Mouse (Mus musculus) small intestine, adult 2 months (tissue): ENCODE results near the gene Mrps23. TPM values are rescaled to one million over a fixed set of nuclear protein-coding genes. Genes with fewer than 3 reads are reported as not detected.
"Not testable (repeated sequence)": the region's sequence is repeated elsewhere in the genome, so short reads cannot be mapped to it uniquely, and the experiment has no call there.

Source experiments
- H3K27ac ChIP-seq: fragments of 200-500 bp; 2 replicates; pipeline ENCODE4 v1.5.1; 2012; ENCODE audit warnings: low read depth, low read length, control low read depth, inconsistent platforms; ENCODE audit not compliant: insufficient read depth
- H3K27me3 ChIP-seq: fragments of 200-500 bp; 2 replicates; pipeline ENCODE4 v1.6.1; 2012; ENCODE audit warnings: mild to moderate bottlenecking, moderate library complexity, low read length, inconsistent platforms; ENCODE audit not compliant: control insufficient read depth, insufficient read depth
- H3K36me3 ChIP-seq: fragments of 200-500 bp; 2 replicates; pipeline ENCODE4 v1.6.1; 2012; ENCODE audit warnings: mild to moderate bottlenecking, low read length, control low read depth, inconsistent platforms; ENCODE audit not compliant: control insufficient read depth, insufficient read depth
- H3K4me1 ChIP-seq: fragments of 200-500 bp; 2 replicates; pipeline ENCODE4 v1.6.1; 2012; ENCODE audit warnings: low read length, inconsistent platforms, mixed read lengths; ENCODE audit not compliant: control insufficient read depth, insufficient read depth, insufficient read length
- H3K4me3 ChIP-seq: fragments of 200-500 bp; 2 replicates; pipeline ENCODE4 v1.5.1; 2012; ENCODE audit warnings: low read depth, mild to moderate bottlenecking, control low read depth, inconsistent platforms, low read length, moderate library complexity
- CTCF ChIP-seq: fragments of 200-500 bp; IDR thresholded peaks from 2 replicates; pipeline ENCODE4 v1.5.1; 2012; ENCODE audit warnings: low read depth, mild to moderate bottlenecking, control low read depth, inconsistent platforms, low read length, moderate library complexity, mixed read lengths; ENCODE audit not compliant: insufficient replicate concordance, insufficient read length; ENCODE audit errors: extremely low read depth
- POLR2A ChIP-seq: fragments of 200-500 bp; IDR thresholded peaks from 2 replicates; pipeline ENCODE4 v1.6.1; 2012; ENCODE audit warnings: low read depth, mild to moderate bottlenecking, control low read depth, inconsistent platforms, low read length, moderate library complexity
- WGBS: fragments of 180-500 bp; shearing (Covaris S2); methylation state at CpG from one replicate; pipeline ENCODE4 v1.1.7; 2018; 5-methylcytosine and 5-hydroxymethylcytosine counted together
- polyA plus RNA-seq: library from polyadenylated mRNA; depleted of rRNA; stranded (reverse); fragments of >200 nt; gene quantifications from 2 replicates; pipeline ENCODE4 v1.2.3, GENCODE M21; 2012

Gene Mrps23
- polyA plus RNA-seq, 1 experiment = 17.5 TPM

DNA sequence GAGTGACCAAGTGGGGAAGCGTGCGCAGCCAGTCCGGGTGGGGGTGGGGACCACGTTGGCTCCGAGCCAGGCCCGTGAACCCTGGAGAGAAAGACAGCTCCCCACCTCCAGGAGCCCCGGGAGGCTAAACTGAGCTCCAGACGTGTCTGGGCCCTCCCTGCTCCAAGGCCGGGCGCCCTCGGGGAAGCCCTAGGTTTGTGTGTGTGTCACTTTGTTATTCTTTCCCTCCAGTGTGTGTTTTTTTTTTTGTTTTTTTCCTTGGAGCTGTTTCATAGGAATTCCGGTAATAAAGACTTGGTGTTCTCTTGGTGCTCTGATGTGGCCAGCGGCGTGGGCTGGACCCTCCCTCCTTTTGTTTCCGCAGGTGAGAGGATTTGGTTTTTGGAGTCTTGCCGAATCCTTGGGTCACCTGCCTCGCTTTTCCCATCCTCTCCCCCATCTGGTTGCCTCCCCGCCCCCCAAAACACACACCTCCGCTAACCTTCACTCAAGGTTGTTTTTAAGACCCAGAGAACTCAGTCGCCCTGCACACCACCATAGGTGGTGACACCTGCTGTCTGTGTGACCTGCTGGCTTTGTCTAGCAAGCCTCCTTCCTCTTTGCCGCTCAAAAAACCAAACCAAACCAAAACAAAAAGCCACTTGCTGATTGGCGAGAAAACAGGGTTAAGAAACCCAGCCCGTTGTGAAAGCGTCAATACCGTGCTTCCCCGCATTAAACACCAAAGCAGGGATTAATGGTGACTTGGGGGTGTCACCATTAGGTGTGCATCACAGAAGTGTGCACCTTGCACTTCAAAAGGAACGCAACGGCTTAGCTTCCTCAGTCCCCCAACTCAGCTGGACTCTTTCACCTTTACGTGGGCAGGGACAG, 10.1 kb upstream of the Mrps23 start:
- TF ChIP-seq POLR2A (no peak), CTCF (0 out of 2 replicates have a peak, but pooled peaks have one; percentile 13)
- Histone ChIP-seq H3K36me3 (no peaks in the 10 kb centered on the region), H3K4me3 (peak overlapping the region; percentile 45), H3K4me1 (peaks cover 6% of the 10 kb centered on the region), H3K27me3 (peaks cover 15% of the 10 kb centered on the region), H3K27ac (no peak overlapping the region)
- 17% methylated on average over 29 of the region's 29 CpGs for WGBS

DNA sequence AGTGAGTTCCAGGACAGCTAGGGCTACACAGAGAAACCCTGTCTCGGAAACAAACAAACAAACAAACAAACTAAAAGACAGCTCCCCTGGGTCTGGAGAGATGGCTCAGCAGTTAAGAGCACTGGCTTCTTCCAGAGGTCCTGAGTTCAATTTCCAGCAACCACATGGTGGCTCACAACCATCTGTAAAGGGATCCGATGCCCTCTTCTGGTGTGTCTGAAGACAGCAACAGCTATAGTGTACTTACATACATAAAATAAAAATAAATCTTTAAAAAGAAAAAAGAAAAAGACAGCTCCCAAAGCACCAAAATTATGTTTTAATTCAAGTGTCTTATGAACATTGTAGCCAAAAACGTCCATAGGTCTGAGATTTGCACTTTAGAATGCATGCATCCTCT, 8.5 kb upstream of the Mrps23 start:
- not testable (repeated sequence) for H3K27ac ChIP-seq, H3K4me1 ChIP-seq, H3K4me3 ChIP-seq, H3K36me3 ChIP-seq
- H3K27me3 ChIP-seq = peaks cover 15% of the 10 kb centered on the region
- 87% methylated on average over 3 of the region's 3 CpGs for WGBS

DNA sequence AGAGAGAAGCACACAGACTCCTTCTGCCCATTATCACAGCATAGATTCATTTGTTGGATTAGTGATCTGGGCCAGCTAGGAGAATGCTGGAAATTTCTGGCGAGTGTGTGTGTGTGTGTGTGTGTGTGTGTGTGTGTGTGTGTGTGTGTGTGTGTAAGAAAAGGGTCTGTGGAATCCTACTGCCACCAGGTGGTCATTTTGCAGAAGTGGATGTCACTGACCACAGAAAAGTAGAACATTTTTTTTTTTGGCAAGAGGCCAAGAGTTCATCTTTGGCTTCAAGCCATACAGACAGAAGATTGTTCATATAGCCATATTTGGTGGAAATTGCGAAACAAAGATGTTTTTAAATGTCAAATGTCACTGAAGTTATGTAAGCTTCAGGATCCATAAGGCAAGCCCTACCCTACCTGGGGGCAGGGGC, 7.0 kb upstream of the Mrps23 start:
- Histone ChIP-seq H3K27me3 (peaks cover 15% of the 10 kb centered on the region), H3K27ac (no peak overlapping the region), H3K4me3 (no peak overlapping the region), H3K4me1 (peaks cover 6% of the 10 kb centered on the region), H3K36me3 (no peaks in the 10 kb centered on the region)
- TF ChIP-seq POLR2A (no peak), CTCF (no peak)
- WGBS = 1% methylated on average over 2 of the region's 2 CpGs

DNA sequence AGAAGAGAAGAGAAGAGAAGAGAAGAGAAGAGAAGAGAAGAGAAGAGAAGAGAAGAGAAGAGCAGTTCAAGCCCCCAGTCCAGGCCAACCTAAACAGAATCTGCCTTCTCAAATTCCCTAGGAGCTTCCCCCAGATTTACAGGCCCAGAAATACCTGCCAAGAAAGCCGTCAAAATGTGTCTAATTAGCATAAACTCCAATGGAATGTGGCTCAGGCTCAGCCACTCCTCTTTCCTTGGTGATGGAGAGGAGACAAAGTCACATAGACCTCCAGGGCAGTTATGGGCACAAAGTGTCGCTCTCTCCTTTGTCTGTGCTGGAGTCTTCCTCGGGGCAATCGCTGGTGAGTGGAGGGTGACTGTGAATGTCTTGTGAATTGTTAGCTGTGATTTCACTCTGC, 6.0 kb upstream of the Mrps23 start:
- no peak overlapping the region for H3K4me3 ChIP-seq
- H3K36me3 ChIP-seq = no peaks in the 10 kb centered on the region
- H3K27ac ChIP-seq = no peak overlapping the region
- H3K4me1 ChIP-seq = peaks cover 6% of the 10 kb centered on the region
- peaks cover 8% of the 10 kb centered on the region for H3K27me3 ChIP-seq
- TF ChIP-seq POLR2A = no peak
- no peak for TF ChIP-seq CTCF
- WGBS = 58% methylated on average over 4 of the region's 4 CpGs

DNA sequence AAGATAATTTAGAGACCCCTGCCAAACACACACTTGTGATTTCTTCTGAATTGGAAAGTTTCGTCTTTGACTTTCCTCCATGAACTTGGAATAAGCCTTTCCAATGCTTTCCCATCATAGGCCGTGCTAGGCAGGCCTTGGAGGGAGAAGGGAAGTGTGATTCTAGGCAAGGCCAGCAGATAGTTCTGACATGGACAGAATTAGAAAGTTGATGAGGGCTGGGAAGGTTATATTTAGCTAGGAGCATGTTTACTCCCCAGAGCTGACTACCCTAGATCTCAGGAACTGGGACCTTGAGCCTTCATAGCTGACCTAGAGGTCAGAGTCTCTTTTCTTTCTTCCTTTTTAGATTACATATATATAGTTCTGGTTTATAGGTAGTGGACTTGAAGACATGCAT, 3.0 kb upstream of the Mrps23 start:
- Histone ChIP-seq H3K27ac (no peak overlapping the region), H3K4me3 (no peak overlapping the region), H3K36me3 (no peaks in the 10 kb centered on the region), H3K27me3 (no peaks in the 10 kb centered on the region), H3K4me1 (no peaks in the 10 kb centered on the region; the same call in 1 of the 2 replicates)
- 67% methylated on average over 2 of the region's 2 CpGs for WGBS
- no peak for TF ChIP-seq POLR2A
- TF ChIP-seq CTCF = no peak

DNA sequence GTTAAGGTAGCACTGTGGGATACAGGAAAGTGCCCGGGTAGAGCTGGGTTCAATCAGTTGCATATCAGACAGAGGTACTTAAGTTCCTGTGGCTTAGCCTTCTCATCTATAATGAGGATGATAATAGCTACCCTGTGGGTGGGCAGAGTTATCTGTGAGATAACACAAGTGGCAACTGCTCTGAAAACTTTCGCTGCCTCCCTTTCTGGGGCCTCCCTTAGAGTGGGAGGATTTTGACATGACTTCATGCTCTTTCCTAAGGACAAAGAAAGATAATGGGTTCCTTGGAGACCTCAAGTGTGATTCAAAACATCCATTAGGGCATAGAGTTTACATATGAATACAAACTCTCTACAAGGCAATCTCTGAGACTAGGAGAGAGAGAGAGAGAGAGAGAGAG, 2.1 kb upstream of the Mrps23 start:
- Histone ChIP-seq H3K4me3 (no peak overlapping the region), H3K36me3 (peaks cover under 1% of the 10 kb centered on the region; the same call in 1 of the 2 replicates), H3K27ac (no peak overlapping the region), H3K4me1 (no peaks in the 10 kb centered on the region; the same call in 1 of the 2 replicates), H3K27me3 (no peaks in the 10 kb centered on the region)
- TF ChIP-seq CTCF (no peak), POLR2A (no peak)
- 66% methylated on average over 2 of the region's 2 CpGs for WGBS

DNA sequence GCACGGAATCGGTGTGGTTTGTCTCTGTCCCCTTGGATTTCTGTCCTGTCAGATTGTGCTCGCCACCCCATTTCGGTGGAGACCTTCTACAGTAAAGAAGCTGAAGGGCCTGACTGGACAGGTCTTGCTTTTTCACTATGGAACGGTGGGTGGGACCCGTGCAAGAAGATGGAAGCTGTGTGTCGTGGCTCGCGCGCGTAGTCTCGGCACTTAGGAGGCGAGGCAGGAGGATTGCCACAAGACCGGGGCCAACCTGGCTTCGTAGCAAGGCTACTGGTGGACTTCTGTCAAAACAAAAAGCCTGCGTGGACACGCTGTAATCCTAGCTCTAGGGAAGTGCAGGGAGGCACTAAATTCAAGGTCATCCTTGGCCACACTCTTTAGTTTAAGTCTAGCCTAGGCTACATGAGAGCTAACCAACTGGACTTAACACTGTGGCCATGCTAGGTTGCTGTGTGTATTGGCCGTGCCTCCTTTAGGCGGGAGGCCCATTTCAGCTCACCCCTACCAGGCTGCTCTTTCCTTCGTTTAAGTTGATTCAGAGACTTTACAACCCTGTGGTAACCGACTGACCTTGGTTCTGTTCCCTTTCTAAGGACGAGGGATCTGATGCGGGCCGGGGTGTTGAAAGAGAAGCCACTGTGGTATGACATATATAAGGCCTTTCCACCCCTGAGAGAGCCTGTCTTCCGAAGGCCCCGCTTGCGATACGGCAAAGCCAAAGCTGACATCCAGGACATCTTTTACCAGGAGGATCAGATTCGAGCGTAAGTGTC, 593 bp downstream of the Mrps23 start:
- 21% methylated on average over 30 of the region's 30 CpGs for WGBS
- H3K36me3 ChIP-seq = peaks cover 13% of the 10 kb centered on the region
- H3K4me3 ChIP-seq = peak overlapping the region; percentile 87
- H3K27ac ChIP-seq = peak overlapping the region; percentile 42
- TF ChIP-seq CTCF (0 out of 2 replicates have a peak, but pooled peaks have one; percentile 6), POLR2A (no peak)
- no peaks in the 10 kb centered on the region for H3K27me3 ChIP-seq
- no peaks in the 10 kb centered on the region; the same call in 1 of the 2 replicates for H3K4me1 ChIP-seq
